Mouse (Mus musculus): Measurements from ENCODE around the gene Ankrd34a. TPM values are rescaled to one million over a fixed set of nuclear protein-coding genes. Genes with fewer than 3 reads are reported as not detected.

Ankrd34a gene
- polyA plus RNA-seq (2014; fragmentation: Nextera tagmentation; extraction: Ambion mirVana) = 1.9 and 2.4 TPM in 2 replicates

DNA sequence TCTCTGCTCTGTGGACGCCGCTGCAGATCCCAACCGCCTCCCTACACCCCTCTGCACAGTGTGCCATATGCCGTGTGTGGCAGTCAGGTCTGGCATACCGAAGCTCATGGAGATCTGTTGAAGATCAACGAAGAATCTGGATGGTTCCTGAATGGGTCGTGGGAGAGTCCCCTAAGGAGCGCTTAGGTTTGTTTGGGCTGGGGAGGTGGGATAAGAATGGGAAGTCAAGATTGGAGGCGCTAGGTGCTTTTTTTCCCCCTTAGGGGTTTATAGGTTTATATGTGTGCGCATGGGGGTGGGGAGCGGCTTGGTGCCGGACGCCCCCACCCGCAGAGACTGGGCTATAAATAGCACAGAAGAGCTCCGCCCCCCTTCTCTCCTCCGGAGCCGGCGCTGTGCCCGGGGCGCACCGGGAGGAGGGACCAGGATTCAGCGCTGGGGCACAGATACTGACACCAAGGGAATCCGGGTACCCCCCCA lies at the start of gene Ankrd34a:
TSS of gene Ankrd34a (plus strand) at position 409 of the 480 bp plus-strand sequence.
- H3K27ac ChIP-seq (ENCODE audit: low read depth, low read length) = no peak within 1 kb of the TSS
- H3K9ac ChIP-seq (ENCODE audit: low read length) = peak within 1 kb of the TSS; percentile 67
- H3K9me3 ChIP-seq (ENCODE audit: control insufficient read depth, low read length) = no peaks in the 10 kb centered on the region
- H3K4me1 ChIP-seq (replicated peaks; ENCODE audit: control insufficient read depth, insufficient read depth, low read length) = peaks cover 25% of the 10 kb centered on the region
- H3K36me3 ChIP-seq (ENCODE audit: control insufficient read depth, insufficient read depth, low read length) = no peaks in the 10 kb centered on the region
- WGBS = 0% methylated on average over 23 of the region's 23 CpGs
- DNase-seq (ENCODE audit: low spot score) (peak; percentile 61), ATAC-seq (replicated peaks; ENCODE audit: low FRiP score) (no peak)
- H3K27me3 ChIP-seq (ENCODE audit: control insufficient read depth, insufficient read depth, low read length) = peaks cover 21% of the 10 kb centered on the region
- H3K4me3 ChIP-seq (ENCODE audit: low read depth, low read length) = peak within 1 kb of the TSS; percentile 35
- peak within 1 kb of the TSS; percentile 91 for H3K4me2 ChIP-seq (ENCODE audit: low read depth, low read length, severe bottlenecking)

DNA sequence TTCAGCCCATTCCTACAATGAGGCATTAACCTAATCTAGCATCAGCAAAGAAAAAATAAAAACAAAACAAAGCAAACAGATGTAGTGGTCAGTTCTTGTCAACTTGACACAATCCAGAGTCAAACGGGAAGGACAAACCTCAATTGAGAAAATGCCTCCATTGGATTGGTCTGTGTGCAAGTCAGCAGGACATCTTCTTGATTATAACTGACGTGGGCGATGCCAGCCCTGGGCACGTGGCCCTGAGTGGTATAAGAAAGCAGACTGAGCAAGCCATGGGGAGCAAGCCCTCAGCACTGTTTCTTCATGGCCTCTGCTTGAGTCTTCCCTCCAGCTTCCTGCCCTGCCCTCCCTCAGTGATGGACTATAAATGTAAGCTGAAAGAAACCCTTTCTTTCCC lies 49.6 kb upstream of the Ankrd34a start:
- no peaks in the 10 kb centered on the region for H3K27me3 ChIP-seq (ENCODE audit: control insufficient read depth, insufficient read depth, low read length)
- H3K4me3 ChIP-seq (ENCODE audit: low read depth, low read length) = no peak overlapping the region
- no peaks in the 10 kb centered on the region for H3K36me3 ChIP-seq (ENCODE audit: control insufficient read depth, insufficient read depth, low read length)
- no peaks in the 10 kb centered on the region for H3K9me3 ChIP-seq (ENCODE audit: control insufficient read depth, low read length)
- H3K9ac ChIP-seq (ENCODE audit: low read length) = no peak overlapping the region
- no peaks in the 10 kb centered on the region for H3K4me1 ChIP-seq (replicated peaks; ENCODE audit: control insufficient read depth, insufficient read depth, low read length)
- H3K27ac ChIP-seq (ENCODE audit: low read depth, low read length) = no peak overlapping the region
- H3K4me2 ChIP-seq (ENCODE audit: low read depth, low read length, severe bottlenecking) = 0 out of 2 replicates have a peak overlapping the region, but pooled peaks have one; percentile 31
- ATAC-seq (replicated peaks; ENCODE audit: low FRiP score) (no peak), DNase-seq (ENCODE audit: low spot score) (no peak)
- 43% methylated on average over 4 of the region's 4 CpGs for WGBS

DNA sequence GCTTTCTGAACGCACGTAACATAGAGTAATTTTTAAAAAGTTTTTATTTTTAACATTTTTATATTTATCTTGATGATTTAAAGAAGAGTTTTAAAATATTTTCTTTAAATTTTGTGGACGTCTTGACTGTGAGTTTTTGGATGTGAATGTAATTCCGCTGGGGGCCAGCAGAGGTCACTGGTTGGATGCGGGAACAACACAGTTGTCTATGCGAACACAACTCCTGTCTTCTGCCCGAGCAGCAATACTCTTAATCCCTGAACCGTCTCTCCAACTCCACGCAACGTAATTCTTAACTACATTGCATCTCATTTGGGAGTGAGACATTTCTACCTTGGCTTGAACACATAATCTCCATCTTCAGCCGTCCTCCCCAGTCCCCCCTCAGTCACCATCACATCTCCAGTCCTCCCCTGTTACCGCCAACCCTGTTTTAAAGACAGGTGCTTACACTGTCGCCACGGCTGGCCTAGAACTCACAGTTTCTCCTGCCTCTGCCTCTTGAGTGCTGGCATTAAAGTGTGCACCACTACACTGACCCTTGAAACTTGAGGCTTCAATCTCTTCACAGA lies 49.0 kb upstream of the Ankrd34a start:
- H3K36me3 ChIP-seq (ENCODE audit: control insufficient read depth, insufficient read depth, low read length) = no peaks in the 10 kb centered on the region
- H3K27me3 ChIP-seq (ENCODE audit: control insufficient read depth, insufficient read depth, low read length) = no peaks in the 10 kb centered on the region
- no peaks in the 10 kb centered on the region for H3K9me3 ChIP-seq (ENCODE audit: control insufficient read depth, low read length)
- 6% methylated on average over 14 of the region's 14 CpGs for WGBS
- DNase-seq (ENCODE audit: low spot score) (peak; percentile 84), ATAC-seq (replicated peaks; ENCODE audit: low FRiP score) (no peak; the same call in 1 of the 2 replicates)
- H3K4me2 ChIP-seq (ENCODE audit: low read depth, low read length, severe bottlenecking) = peak overlapping the region; percentile 31
- H3K4me1 ChIP-seq (replicated peaks; ENCODE audit: control insufficient read depth, insufficient read depth, low read length) = no peaks in the 10 kb centered on the region
- no peak overlapping the region for H3K4me3 ChIP-seq (ENCODE audit: low read depth, low read length)
- no peak overlapping the region for H3K9ac ChIP-seq (ENCODE audit: low read length)
- no peak overlapping the region for H3K27ac ChIP-seq (ENCODE audit: low read depth, low read length)

DNA sequence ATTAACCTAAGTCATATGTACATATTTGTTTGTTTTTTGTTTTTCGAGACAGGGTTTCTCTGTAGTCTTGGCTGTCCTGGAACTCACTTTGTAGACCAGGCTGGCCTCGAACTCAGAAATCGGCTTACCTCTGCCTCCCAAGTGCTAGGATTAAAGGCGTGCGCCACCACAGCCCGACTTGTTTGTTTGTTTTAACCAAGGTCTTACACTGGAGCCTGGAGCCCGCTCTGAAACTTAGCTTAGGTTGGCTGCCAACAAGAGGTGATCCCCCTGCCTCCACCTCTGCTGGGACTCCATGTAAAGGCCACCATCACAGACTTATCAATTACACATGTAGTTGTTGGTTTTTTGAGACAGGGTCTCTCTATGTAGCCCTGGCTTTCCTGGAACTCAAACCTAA lies 47.6 kb upstream of the Ankrd34a start:
- no peaks in the 10 kb centered on the region for H3K4me1 ChIP-seq (replicated peaks; ENCODE audit: control insufficient read depth, insufficient read depth, low read length)
- no peaks in the 10 kb centered on the region for H3K9me3 ChIP-seq (ENCODE audit: control insufficient read depth, low read length)
- H3K27ac ChIP-seq (ENCODE audit: low read depth, low read length) = no peak overlapping the region
- ATAC-seq (replicated peaks; ENCODE audit: low FRiP score) = no peak
- H3K36me3 ChIP-seq (ENCODE audit: control insufficient read depth, insufficient read depth, low read length) = no peaks in the 10 kb centered on the region
- no peak overlapping the region for H3K9ac ChIP-seq (ENCODE audit: low read length)
- H3K4me2 ChIP-seq (ENCODE audit: low read depth, low read length, severe bottlenecking) = no peak overlapping the region
- 84% methylated on average over 7 of the region's 7 CpGs for WGBS
- DNase-seq (ENCODE audit: low spot score) = no peak
- no peak overlapping the region for H3K4me3 ChIP-seq (ENCODE audit: low read depth, low read length)
- no peaks in the 10 kb centered on the region for H3K27me3 ChIP-seq (ENCODE audit: control insufficient read depth, insufficient read depth, low read length)

DNA sequence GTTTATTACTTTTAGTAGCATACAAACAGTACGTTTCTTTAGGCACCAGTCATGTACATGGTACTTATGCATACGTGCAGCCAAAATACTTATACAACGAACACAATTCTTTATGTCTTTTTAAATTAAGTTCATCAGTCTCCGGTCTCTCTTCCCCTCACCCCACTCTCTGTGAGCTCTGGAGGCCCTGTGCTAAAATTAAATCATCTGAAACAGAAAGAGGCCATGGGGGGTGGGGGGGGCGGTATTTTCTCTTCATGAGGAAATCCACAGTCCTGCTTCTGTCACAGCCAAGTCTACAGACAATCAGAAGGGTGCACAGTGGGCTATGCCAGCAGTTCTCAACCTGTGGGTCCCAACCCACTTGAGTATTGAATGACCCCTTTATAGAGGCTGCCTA lies 47.1 kb upstream of the Ankrd34a start:
- H3K36me3 ChIP-seq (ENCODE audit: control insufficient read depth, insufficient read depth, low read length) = no peaks in the 10 kb centered on the region
- H3K9ac ChIP-seq (ENCODE audit: low read length) = no peak overlapping the region
- H3K9me3 ChIP-seq (ENCODE audit: control insufficient read depth, low read length) = no peaks in the 10 kb centered on the region
- no peaks in the 10 kb centered on the region for H3K27me3 ChIP-seq (ENCODE audit: control insufficient read depth, insufficient read depth, low read length)
- DNase-seq (ENCODE audit: low spot score) (no peak), ATAC-seq (replicated peaks; ENCODE audit: low FRiP score) (no peak)
- no peak overlapping the region for H3K4me2 ChIP-seq (ENCODE audit: low read depth, low read length, severe bottlenecking)
- H3K4me1 ChIP-seq (replicated peaks; ENCODE audit: control insufficient read depth, insufficient read depth, low read length) = no peaks in the 10 kb centered on the region
- 84% methylated on average over 5 of the region's 5 CpGs for WGBS
- H3K4me3 ChIP-seq (ENCODE audit: low read depth, low read length) = no peak overlapping the region
- H3K27ac ChIP-seq (ENCODE audit: low read depth, low read length) = no peak overlapping the region

DNA sequence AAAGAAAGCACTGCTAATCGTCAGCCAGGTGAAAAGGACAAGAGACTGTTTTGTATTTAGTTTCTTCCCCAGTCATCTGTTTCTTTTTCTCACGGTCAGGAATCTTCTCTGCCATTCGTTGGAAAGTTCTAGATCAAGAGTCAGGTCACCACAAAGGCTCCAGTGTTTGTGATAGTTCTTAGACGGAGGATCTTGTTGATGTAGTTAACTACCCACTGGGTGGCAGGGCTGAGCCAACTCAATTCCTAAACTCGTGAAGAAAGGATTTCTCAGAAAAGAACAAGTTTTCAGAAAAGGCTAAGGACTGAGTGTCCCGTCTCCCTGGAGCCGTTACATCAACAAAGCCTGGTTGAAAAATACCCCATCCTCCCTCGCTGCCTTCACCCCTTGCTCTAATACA lies 45.2 kb upstream of the Ankrd34a start:
- no peak overlapping the region for H3K27ac ChIP-seq (ENCODE audit: low read depth, low read length)
- H3K4me1 ChIP-seq (replicated peaks; ENCODE audit: control insufficient read depth, insufficient read depth, low read length) = peaks cover 3% of the 10 kb centered on the region
- WGBS = 19% methylated on average over 8 of the region's 8 CpGs
- no peaks in the 10 kb centered on the region for H3K36me3 ChIP-seq (ENCODE audit: control insufficient read depth, insufficient read depth, low read length)
- no peak for DNase-seq (ENCODE audit: low spot score)
- H3K9ac ChIP-seq (ENCODE audit: low read length) = no peak overlapping the region
- no peaks in the 10 kb centered on the region for H3K9me3 ChIP-seq (ENCODE audit: control insufficient read depth, low read length)
- no peak overlapping the region for H3K4me2 ChIP-seq (ENCODE audit: low read depth, low read length, severe bottlenecking)
- no peak for ATAC-seq (replicated peaks; ENCODE audit: low FRiP score)
- no peak overlapping the region for H3K4me3 ChIP-seq (ENCODE audit: low read depth, low read length)
- no peaks in the 10 kb centered on the region for H3K27me3 ChIP-seq (ENCODE audit: control insufficient read depth, insufficient read depth, low read length)

DNA sequence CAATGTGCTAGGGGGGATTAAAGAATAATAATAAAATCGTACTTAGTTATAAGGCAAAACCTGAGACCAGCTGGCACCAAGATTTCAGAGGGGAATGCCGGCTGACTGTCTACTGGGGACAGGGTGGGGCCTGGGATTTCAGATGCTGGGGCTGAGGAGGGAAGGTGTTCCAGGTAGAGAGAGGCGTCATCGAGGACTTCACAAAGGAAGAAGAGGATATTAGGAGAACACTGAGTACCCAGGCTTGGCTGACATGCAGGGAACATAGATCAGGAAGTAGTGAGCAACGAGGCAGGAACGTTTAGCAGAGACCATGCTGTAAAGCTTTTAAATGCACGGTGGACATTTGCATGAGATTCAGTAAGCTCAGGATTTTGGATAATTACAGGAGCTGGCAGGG lies 44.5 kb upstream of the Ankrd34a start:
- Histone ChIP-seq H3K27ac (ENCODE audit: low read depth, low read length) (no peak overlapping the region), H3K4me2 (ENCODE audit: low read depth, low read length, severe bottlenecking) (no peak overlapping the region), H3K36me3 (ENCODE audit: control insufficient read depth, insufficient read depth, low read length) (no peaks in the 10 kb centered on the region), H3K4me3 (ENCODE audit: low read depth, low read length) (no peak overlapping the region), H3K9me3 (ENCODE audit: control insufficient read depth, low read length) (no peaks in the 10 kb centered on the region), H3K4me1 (replicated peaks; ENCODE audit: control insufficient read depth, insufficient read depth, low read length) (peaks cover 3% of the 10 kb centered on the region), H3K9ac (ENCODE audit: low read length) (no peak overlapping the region), H3K27me3 (ENCODE audit: control insufficient read depth, insufficient read depth, low read length) (no peaks in the 10 kb centered on the region)
- DNase-seq (ENCODE audit: low spot score) (no peak), ATAC-seq (replicated peaks; ENCODE audit: low FRiP score) (no peak)
- WGBS = 78% methylated on average over 7 of the region's 7 CpGs

DNA sequence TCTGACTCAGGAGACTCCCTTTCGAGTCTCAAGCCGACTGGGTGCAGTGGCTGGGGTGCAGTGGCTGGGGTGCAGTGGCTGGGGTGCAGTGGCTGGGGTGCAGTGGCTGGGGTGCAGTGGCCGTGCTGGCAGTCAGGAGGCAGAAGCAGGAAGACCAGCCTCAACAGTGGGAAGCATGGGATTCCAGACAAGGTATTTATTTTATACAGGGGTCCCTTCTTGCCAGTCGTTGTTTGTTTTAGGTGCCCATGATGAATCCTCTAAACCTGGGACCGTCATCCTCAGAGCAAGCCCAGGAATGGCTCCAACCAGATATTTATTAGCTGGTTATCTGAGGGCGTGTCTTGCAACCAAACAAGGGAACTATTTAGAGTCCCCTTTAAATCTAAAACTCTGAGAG lies 42.8 kb upstream of the Ankrd34a start:
- DNase-seq (ENCODE audit: low spot score) (no peak), ATAC-seq (replicated peaks; ENCODE audit: low FRiP score) (no peak)
- H3K4me3 ChIP-seq (ENCODE audit: low read depth, low read length) = no peak overlapping the region
- peaks cover 5% of the 10 kb centered on the region for H3K4me1 ChIP-seq (replicated peaks; ENCODE audit: control insufficient read depth, insufficient read depth, low read length)
- no peak overlapping the region for H3K4me2 ChIP-seq (ENCODE audit: low read depth, low read length, severe bottlenecking)
- WGBS = 83% methylated on average over 6 of the region's 6 CpGs
- H3K27ac ChIP-seq (ENCODE audit: low read depth, low read length) = no peak overlapping the region
- no peak overlapping the region for H3K9ac ChIP-seq (ENCODE audit: low read length)
- H3K27me3 ChIP-seq (ENCODE audit: control insufficient read depth, insufficient read depth, low read length) = no peaks in the 10 kb centered on the region
- H3K36me3 ChIP-seq (ENCODE audit: control insufficient read depth, insufficient read depth, low read length) = no peaks in the 10 kb centered on the region
- H3K9me3 ChIP-seq (ENCODE audit: control insufficient read depth, low read length) = no peaks in the 10 kb centered on the region

DNA sequence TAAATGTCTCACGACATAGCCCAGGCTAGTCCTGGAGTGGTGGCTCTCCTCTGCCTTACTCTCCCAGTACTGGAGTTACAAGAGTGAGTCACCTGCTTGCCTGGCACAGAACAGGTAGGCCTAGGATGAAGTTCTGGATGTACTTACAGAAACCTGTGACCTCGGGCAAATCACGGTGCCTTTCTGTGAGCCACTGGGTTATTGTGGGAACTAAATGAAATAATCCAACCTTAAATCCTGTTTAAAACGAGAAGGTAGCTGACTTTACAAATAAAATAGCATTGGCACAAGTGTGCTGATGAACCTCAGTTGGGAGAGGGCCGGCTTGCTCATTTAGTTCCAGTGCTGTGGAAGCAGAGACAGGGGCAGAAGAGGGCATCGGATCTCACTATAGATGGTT lies 42.2 kb upstream of the Ankrd34a start:
- WGBS = 86% methylated on average over 6 of the region's 6 CpGs
- ATAC-seq (replicated peaks; ENCODE audit: low FRiP score) = no peak
- no peaks in the 10 kb centered on the region for H3K9me3 ChIP-seq (ENCODE audit: control insufficient read depth, low read length)

More for the DNA sequence above, 42.2 kb upstream of the Ankrd34a start:
- Histone ChIP-seq H3K36me3 (ENCODE audit: control insufficient read depth, insufficient read depth, low read length) (no peaks in the 10 kb centered on the region), H3K4me2 (ENCODE audit: low read depth, low read length, severe bottlenecking) (no peak overlapping the region), H3K4me3 (ENCODE audit: low read depth, low read length) (no peak overlapping the region), H3K27ac (ENCODE audit: low read depth, low read length) (no peak overlapping the region), H3K4me1 (replicated peaks; ENCODE audit: control insufficient read depth, insufficient read depth, low read length) (peaks cover 8% of the 10 kb centered on the region), H3K27me3 (ENCODE audit: control insufficient read depth, insufficient read depth, low read length) (no peaks in the 10 kb centered on the region), H3K9ac (ENCODE audit: low read length) (no peak overlapping the region)
- no peak for DNase-seq (ENCODE audit: low spot score)
